Mouse (Mus musculus) bone marrow macrophage, adult 2 months (primary cell): ENCODE results near the gene Mxra7.

Experiments
- CTCF ChIP-seq: IDR thresholded peaks from 2 replicates; pipeline ENCODE4 v1.5.1; 2012; ENCODE audit warnings: low read depth, mild to moderate bottlenecking, low read length, moderate library complexity
- POLR2A ChIP-seq: IDR thresholded peaks from 2 replicates; pipeline ENCODE4 v1.6.1; 2012; ENCODE audit warnings: mild to moderate bottlenecking, low read depth, low read length, borderline replicate concordance

DNA sequence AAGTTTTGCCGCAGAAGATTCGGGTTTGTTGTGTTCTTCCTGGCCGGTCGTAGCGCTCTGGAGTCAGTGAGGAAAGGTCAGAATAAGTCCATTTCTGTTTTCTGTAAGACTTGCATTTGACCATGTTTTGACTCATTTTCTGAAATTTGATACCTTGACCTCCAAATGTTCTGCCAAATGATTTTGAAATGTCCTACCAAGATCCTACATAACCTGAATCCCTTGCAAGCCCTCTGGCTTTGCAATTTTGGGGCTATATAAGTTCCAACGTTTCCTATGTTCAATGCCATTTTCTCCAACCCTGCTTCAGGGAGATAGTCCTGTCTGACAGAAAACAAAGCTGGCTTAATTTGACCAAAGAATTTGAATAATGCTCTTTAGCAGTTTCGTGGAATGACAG is 63.5 kb downstream of the Mxra7 start:
- TF ChIP-seq CTCF (no peak), POLR2A (no peak)
